Mouse (Mus musculus): ENCODE measurements around the gene Saa1.

The Saa1 gene

DNA sequence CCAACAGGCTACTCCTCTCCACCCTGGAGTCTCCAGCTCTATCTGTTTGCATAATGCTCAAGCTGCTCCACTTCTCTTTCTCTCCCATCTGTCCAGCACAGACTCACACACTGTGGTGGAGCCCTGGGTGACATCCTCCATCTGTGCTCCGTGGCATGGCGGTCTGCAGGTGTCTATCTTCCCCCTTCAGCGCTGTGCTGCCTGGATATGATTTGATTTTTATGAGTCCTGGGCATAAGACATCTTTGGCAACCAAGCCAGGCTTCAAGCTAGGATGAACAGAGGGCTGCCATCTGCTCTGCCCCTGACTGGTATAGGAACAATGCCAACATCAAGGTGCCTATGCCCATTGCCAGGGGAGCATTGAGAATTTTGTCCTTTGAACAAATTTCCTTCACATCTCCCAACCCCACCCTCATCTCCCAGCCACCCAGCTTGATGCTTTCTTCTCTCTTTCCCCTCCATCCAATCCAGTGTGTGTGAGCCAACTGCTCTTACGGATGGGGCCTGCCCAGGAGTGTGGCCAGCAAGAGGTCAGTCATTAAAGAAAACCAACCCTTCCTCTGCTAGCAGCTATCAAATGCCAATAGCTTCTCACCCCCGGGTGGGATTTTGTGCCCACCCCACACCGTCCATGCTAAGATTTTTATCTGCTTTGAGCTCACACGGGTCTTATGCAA, 24.0 kb downstream of the Saa1 start:
- intact Hi-C loops (cut with DNase I) = no loop called here

DNA sequence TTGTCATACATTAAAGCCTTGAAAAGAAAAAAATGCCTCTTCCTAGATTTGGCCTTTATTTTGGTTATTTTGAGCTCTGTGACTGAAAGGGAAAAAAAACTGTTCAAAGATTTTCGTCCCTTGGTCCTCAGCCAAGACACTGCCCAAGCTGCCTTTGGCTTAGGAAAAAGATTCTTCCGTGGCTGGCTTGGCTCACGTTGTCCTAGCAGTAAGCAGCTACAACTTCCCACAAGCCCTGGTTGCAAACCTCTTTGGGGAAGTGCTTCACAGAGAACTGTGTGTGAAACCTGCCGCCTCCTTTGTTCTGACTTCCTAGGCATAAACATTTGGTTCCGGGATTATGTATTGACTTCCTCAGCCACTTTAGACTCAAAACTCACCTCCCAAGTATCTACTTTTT, 25.9 kb downstream of the Saa1 start:
- intact Hi-C loops (cut with DNase I) = loop anchor here (1.0 kb wide), 1 partner anchor 53 kb away; no protein-coding TSS in a partner anchor

DNA sequence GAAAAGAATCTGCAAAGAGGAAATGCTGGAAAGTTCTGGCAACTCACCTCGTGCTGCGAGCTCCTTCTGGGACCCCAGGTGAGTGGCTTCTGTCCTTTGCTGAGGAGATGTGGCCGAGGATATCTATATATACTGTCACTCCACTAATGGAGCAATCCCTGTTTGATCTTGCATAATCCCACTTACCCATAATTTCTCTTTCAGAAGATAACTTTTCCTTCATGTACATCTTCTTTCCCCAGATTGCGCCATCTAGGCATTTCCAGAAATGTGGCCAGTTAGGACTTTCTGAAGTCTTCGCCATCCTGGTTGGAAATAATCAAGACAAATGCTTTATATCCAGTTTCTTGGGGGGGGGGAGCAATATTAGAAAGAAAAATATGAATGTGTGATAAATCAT, 27.2 kb downstream of the Saa1 start, which contains the start of gene Saa3:
TSS of gene Saa3 (minus strand) at position 101 of the 400 bp plus-strand sequence.
- intact Hi-C loops (cut with DNase I) = no loop called here

DNA sequence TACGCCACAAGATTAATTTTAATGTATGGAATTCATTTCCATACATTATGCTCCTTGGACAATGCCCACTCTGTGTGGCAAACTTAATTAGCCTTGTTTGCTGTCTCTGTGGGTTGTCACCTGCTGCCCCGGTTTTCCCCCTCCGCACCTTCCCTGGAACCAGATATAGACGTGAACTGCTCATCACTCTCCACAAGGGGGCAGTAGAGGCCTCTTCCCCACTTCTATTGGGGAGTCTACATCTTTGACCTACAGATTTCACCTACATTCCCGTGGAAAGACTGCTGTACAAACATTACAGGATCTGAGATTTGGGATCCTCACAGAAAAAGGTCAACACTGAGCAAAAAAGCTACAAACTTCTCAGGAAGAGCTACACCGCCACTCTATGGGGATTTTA, 28.3 kb downstream of the Saa1 start:
- intact Hi-C loops (cut with DNase I) = loop anchor here (5.0 kb wide), 1 partner anchor 133 kb away; no protein-coding TSS in a partner anchor

DNA sequence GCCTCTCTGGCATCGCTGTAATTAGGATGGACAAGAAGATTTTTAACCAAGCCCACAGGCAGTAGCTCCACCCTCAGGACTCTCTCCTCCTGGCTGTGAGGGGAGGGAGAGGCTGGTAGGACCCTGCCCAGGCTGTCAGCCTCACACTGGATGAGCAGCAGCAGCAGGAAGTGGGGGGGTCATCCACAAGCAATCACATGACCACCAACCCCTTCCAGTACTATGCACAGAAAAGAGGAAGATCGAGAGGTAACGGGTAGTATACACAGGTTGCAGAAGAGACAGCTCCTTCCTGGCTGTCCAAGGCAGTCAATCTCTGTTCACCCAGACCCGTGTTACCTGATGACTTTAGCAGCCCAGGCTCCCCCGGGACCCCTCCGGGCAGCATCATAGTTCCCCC, 30.5 kb downstream of the Saa1 start:
- intact Hi-C loops (cut with DNase I) = loop anchor here (5.0 kb wide), 1 partner anchor 135 kb away; no protein-coding TSS in a partner anchor

DNA sequence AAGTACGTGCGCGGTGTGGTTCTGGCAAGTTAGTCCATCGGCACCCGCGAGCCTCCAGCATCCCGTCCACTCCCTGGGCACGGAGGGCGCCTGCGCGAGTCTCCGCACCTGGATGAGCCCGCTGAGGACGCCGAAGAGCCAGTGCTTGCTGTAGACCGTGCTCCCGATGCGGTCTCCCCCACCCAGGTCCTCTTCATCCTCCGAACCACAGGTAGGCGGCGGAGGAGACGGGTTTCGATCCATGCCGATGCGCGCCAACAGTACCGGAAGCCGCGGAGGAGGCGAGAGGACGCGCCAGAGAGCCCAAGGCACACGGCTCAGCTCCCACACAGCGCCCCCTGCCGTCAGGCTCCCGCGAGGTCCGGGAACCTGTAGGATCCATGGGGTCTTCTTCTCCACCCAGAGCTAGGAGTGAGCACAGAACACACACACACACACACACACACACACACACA, 32.4 kb downstream of the Saa1 start, which contains the start of gene Saal1:
TSS of gene Saal1 (minus strand) at position 291 of the 455 bp plus-strand sequence.
- intact Hi-C loops (cut with DNase I) = loop anchor here (5.0 kb wide), 1 partner anchor 137 kb away; no protein-coding TSS in a partner anchor

DNA sequence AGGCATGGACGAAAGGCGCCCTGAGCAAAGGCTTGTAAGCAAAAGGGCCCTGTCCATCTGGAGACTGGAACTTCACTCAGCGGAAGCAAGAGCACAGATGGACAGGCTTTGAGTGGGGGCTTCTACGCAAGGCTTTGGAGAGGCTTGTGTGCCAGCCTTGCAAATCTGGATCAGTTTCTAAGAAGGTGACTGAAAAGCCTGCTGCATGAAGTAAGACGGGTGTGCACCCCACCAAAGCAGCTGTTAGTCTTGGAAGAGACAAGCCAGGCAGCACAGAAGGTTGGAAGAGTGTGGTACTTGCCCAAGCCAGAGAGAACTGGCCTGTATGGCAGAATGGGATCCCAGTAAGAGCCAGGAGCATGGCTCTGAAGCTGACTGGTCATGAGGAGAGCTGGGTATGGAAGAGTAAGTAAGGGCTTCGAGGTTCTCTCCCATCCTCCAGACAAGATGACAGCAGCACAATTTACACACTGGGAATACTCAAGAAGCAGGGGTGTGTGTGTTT, 42.2 kb downstream of the Saa1 start:
- intact Hi-C loops (cut with DNase I) = no loop called here

DNA sequence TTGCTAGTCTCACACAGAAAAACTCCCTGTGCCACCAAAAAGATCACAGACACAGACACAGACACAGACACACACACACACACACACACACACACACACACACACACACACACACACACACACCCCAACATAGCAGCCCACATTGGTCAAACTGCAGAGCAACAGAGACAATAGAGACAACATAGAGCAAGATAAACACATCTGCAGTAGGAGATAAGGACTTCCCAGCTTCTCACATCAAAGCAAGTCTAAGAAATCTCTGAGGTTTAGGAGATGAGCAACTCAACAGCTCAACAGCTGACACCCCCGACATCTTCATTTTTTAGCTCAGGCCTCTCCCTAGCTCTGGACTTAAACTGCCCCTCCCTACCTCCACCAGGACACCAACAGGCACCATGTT, 46.0 kb downstream of the Saa1 start:
- intact Hi-C loops (cut with DNase I) = no loop called here
